Mouse (Mus musculus): ENCODE results near the gene Rubcnl.

Rubcnl gene

GRCm38 (mm10) chr14:75015856-75016714 is at the start of gene Rubcnl:
Gene Rubcnl, plus strand, starts transcription at chr14:75016027.
- DNase-seq (ENCODE audit: low spot score in 2 of 2) = peak; percentile 29 to 52

GRCm38 (mm10) chr14:74972216-74972615 is 43.6 kb upstream of the Rubcnl start:
- DNase-seq (ENCODE audit: low spot score in 2 of 2) = no peak

DNA sequence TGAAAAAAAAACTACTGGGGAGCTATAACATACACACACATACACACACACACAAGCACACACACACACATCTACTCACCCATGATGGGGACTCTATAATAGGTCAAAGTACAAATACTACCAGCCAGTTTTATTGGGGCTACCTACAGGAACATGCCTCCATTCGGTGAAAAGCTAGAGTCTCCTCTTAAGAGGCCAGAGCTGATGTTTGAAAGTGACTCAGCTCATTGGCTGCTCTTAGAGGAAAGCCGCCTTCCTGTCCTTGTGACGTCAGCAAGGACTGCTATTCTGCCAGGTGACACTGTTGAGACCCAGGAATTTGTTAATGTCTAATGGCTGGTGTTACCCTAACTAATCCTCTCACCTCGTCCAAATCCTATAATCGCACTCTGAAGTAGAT is 43.1 kb upstream of the Rubcnl start:
- no peak for DNase-seq (ENCODE audit: low spot score in 2 of 2)

DNA sequence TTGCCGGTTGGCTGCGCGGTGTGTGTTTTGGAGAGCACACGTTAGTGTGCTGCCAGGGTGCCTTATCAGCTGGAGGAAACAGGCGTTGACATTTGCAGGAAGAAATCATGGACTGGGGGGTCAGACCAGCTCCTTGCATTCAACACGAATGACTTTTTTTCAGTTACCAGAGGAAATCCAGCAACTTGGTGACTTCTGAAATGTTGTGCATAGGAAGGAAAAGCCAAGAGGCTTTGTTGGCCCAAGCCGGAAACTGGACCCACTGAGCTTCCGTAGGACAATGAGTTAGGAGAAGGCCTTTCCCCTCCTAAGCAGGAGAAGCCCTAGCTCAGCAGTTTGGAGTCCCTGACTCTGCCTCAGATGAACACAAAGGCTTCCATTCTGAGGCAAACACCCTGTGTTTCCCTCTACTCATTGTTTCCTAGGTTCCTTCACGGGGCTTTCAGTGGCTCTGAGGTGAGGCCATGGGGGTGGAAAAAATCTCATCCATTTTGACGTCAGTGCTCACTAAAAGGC is 41.6 kb upstream of the Rubcnl start:
- DNase-seq (ENCODE audit: low spot score in 2 of 2) = no peak

DNA sequence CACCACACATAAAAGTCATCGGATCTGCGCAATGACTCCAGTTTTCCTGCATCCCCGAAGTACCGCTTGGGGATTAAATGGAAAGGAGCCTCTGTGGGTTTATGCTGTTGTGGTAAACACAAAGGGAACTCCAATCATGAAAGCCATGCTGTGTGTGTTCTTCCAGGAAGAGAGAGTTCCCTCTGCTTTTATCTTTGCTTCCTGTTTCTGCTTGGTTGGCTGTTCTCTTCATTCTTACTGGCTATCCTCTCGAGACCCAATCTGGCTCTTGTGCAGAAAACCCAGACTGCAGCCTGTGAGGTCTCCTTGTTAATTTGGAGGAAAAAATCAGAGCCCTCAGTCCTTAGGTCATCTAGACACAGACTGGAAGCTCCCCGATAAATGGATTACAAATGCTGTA is 38.9 kb upstream of the Rubcnl start:
- DNase-seq (ENCODE audit: low spot score in 2 of 2) = no peak

GRCm38 (mm10) chr14:74981016-74981415 is 34.8 kb upstream of the Rubcnl start:
- DNase-seq (ENCODE audit: low spot score in 2 of 2) = no peak

GRCm38 (mm10) chr14:74983079-74983478 is 32.7 kb upstream of the Rubcnl start:
- no peak for DNase-seq (ENCODE audit: low spot score in 2 of 2)

DNA sequence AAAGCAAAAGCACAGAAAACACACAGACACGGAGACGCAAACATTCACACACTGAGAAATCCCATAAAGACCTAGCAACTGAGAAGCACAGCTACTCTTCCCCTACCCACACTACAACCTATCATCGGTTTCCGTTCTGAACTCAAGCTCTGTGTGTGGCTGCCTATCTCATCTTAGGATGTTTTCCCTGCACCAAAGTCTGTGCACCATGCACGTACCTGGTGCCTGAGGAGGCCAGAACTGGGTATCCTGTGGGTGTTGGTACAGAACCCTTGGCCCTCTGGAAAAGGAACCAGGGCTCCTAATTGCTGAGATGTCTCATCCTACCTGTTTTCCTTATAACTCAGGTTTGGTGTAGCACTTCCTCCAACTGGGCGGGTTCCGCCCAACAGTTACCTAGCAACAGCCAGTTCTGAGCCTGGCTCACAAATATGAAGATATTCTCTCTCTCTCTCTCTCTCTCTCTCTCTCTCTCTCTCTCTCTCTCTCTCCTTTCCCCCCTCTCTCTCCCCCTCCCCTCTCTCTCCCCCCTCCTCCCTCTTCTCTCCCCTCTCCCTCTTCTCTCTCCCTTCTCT is 30.9 kb upstream of the Rubcnl start:
- peak; percentile 9 to 13 for DNase-seq (ENCODE audit: low spot score in 2 of 2)

GRCm38 (mm10) chr14:74985658-74986057 is 30.2 kb upstream of the Rubcnl start:
- DNase-seq (ENCODE audit: low spot score in 2 of 2) = no peak

DNA sequence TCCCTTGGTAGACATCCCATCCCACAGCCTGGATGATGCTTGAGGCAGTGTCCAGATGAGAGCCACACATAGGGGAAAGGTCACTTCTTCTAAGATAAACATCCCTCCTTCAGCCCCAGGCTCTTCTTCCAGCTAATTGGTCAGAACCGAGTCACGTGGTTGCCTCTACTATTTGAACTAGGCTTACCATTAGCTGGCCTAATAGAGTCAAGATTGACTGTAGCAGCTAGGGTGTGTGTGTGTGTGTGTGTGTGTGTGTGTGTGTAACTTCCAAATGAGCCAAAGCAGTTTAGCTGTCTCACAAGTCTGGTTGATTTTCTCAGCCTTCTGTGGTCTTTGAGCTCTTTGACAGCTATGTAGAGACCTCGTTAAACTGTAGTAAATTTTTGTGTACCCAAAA is 29.3 kb upstream of the Rubcnl start:
- no peak for DNase-seq (ENCODE audit: low spot score in 2 of 2)

DNA sequence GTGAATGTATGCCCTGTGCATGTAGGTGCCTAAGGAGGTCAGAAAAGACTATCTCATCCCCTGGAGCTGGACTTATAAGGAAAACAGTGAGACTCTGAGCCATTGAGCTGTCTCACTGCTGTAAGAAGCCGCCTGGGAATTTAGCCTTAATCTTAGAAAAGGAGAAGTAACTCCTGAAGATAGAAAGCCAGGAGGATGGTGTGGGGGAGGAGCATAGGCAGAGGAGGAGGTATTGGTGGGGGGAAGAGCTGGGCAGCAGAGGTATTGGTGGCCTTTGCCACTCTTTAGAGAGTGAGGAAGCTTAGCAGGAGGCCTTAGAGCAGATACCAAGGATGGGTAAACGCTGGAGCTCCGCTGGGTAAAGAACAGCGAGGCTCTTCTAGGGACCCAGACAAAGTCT is 26.5 kb upstream of the Rubcnl start:
- no peak for DNase-seq (ENCODE audit: low spot score in 2 of 2)

GRCm38 (mm10) chr14:74989909-74990308 is 25.9 kb upstream of the Rubcnl start:
- DNase-seq (ENCODE audit: low spot score in 2 of 2) = no peak

DNA sequence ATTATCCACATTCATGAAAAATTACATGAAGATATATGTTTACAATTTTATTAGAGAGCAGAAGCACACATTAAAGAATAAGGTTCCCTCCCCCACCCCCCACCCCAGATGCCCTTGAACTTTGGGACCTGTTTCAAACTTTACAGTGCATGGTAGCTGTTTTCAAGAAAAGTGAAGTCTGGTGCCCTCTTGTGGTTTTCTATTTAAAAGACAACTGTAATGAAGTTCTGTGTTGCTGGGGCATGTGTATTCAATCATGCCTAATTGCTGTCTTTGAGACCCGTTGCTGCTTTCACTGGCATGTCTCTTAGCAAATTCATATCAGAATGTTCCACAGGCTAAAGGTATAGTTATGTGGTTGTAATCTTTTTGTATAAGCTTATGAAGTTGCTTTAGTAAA is 25.3 kb upstream of the Rubcnl start:
- DNase-seq (ENCODE audit: low spot score in 2 of 2) = no peak

DNA sequence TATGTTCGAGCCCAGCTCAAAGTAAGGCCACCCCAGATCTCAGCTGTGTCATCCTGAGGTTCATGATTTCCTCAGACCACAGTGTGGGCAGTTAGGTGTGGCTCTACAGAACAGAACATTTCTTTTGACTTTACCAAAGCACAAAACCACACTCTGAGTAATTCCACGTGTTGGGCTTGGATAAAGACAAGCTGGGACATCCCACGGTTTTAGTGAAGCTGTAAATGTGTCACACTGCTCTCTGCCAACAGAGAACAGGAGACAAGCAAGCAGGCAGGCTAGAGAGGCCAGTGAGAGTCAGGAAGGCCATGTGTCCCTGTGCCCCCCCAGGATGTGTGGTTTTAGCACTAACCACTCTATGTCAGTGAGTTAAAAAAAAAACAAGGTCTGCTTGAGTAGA is 19.3 kb upstream of the Rubcnl start:
- DNase-seq (ENCODE audit: low spot score in 2 of 2) = peak in 1 of 2 experiments; percentile 23

- DNase-seq (ENCODE audit: low spot score in 2 of 2) = no peak
Observed at GRCm38 (mm10) chr14:74997041-74997440, 18.8 kb upstream of the Rubcnl start.

DNA sequence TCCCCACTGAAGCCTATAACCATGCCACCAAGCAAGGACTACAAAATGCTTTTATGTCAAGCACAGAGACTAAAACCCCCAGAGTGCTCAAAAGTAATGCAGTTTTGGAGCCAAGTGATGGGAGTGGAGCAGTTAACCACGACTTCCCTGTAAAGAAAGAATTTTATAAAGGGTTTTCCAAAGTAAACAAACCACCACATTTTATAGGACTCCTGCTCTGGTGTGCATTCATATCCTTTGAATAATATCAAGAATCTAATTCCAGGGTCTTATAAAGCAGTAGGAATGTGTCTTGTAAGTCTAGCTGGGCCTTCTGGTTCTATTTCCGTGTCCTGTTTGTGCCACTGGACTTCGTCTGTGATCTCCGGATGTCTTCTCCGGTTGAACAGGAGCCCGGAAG is 14.5 kb upstream of the Rubcnl start:
- no peak for DNase-seq (ENCODE audit: low spot score in 2 of 2)

- no peak for DNase-seq (ENCODE audit: low spot score in 2 of 2)
Observed at GRCm38 (mm10) chr14:75003356-75003755, 12.5 kb upstream of the Rubcnl start.

- DNase-seq (ENCODE audit: low spot score in 2 of 2) = no peak
Observed at GRCm38 (mm10) chr14:75005478-75006199, 10.2 kb upstream of the Rubcnl start.

- no peak for DNase-seq (ENCODE audit: low spot score in 2 of 2)
Observed at GRCm38 (mm10) chr14:75010346-75010745, 5.5 kb upstream of the Rubcnl start.

DNA sequence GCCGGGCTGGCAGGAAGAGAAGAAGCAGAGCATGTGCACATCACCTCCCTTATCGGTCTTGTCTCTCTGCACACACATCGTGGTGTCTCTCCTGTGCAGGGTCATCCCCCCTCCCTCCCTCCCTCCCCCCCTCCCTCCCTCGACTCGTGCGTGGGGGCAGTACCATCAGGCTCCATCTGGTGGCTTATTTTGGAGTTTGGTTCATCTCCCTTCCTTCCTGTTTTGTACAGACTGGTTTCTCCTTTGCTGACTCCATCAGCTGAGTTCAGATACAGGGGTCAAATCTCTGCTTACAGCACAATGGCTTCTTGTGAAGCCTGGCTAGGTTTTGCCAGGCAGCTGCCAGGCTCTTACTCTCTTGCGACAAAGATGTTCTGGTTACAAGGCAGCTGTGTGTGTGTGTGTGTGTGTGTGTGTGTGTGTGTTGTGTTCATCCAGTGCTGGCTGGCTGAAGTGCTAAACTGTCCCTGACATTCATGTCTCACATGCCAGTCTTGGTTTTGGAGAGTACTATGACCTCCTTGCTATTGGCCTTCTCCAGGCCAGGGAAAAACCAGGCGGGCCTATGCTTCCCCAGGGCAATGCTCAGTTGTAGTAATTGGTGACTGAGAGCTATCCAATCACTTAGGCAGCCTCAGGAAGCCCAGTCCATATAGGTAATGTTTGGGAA is 4.7 kb upstream of the Rubcnl start:
- no peak for DNase-seq (ENCODE audit: low spot score in 2 of 2)

DNA sequence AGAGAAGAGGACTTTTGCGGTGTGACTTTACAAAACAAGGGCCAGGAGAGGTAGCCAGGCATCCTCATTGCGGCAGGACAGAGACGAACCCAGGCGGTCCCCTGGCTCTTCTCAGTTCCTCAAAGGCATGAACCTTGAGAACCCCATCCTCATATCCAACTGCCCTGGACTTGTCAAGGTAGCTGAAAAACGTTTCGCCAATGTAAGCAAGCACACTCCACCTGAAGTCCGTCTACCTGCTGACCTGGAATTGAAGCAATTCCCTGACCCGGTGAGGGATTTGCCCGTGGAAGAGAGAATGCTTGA is 841 bp downstream of the Rubcnl start:
- no peak for DNase-seq (ENCODE audit: low spot score in 2 of 2)

DNA sequence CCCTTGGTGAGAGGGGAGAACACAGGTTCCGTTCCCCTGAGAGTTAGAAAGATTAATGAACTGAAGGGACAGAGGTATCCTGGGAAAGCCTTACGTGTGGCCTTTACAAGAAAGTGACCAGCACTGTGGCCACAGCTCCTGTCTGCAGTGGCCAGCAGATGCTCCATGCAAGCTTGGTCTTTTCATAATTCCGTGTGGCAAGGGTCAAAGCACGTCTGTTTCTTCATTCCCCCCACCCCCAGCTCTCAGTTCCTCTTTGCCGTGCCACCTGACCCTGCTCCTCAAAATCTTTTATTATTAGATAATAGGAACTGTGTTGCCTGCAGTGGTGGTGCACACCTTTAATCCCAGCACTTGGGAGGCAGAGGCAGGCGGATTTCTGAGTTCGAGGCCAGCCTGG is 1.4 kb downstream of the Rubcnl start:
- no peak for DNase-seq (ENCODE audit: low spot score in 2 of 2)

All from right cerebral cortex, postnatal 36 days (tissue).